Mouse (Mus musculus): ENCODE data around the gene Bcr.

DNA sequence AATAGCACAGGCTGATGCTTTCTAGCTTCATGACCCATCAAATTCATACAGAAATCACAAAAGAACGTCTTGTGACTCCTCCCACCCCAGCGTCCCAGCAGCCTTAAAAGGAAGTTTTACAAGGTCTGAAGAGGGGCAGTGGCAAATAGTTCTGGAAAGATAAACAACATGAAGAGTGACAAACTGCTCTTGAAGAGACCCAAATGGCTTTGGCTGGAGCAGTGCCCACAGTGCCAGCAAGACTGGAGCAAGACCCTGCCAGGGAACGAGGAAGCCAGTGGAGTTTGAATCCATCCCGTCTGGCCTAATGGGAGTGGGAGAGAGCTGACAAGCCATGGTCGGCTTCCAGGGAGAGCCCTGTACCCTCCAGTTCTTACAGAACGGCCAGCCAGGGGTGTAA, 126.2 kb downstream of the Bcr start:
- no peak for TF ChIP-seq CTCF (IDR thresholded peaks at IDR 0.05; ENCODE audit: low read depth, low read length)
- TF ChIP-seq POLR2A (IDR thresholded peaks at IDR 0.05; ENCODE audit: extremely low read depth, insufficient read depth, low read length): no peak

Measured in liver, adult 2 months (tissue).